Mouse (Mus musculus) heart, adult 9 months (tissue): Measurements from ENCODE around the gene Suds3.

Experiments used
- DNase-seq, 2 experiments: peaks; one replicate each; pipeline ENCODE4 v3.0.0; 2022; ENCODE audit warnings: low spot score in 2 of 2

Gene Suds3

GRCm38 (mm10) chr5:117136570-117136969 is 20.7 kb upstream of the Suds3 start:
- no peak for DNase-seq

- DNase-seq, result peak; percentile 40 to 46
Observed at GRCm38 (mm10) chr5:117135869-117136268, 20.0 kb upstream of the Suds3 start.

- DNase-seq, result no peak
Observed at GRCm38 (mm10) chr5:117134889-117135456, 19.1 kb upstream of the Suds3 start.

GRCm38 (mm10) chr5:117134066-117134888 is 18.4 kb upstream of the Suds3 start:
- DNase-seq, result no peak

GRCm38 (mm10) chr5:117133446-117134065 is 17.6 kb upstream of the Suds3 start:
- DNase-seq, result peak in 1 of 2 experiments; percentile 41

GRCm38 (mm10) chr5:117130726-117131125 is 14.8 kb upstream of the Suds3 start:
- DNase-seq, result no peak

GRCm38 (mm10) chr5:117127051-117127450 is 11.1 kb upstream of the Suds3 start:
- DNase-seq, result no peak

GRCm38 (mm10) chr5:117125482-117126346 is 9.8 kb upstream of the Suds3 start:
- no peak for DNase-seq

GRCm38 (mm10) chr5:117123840-117124239 is 7.9 kb upstream of the Suds3 start:
- no peak for DNase-seq

GRCm38 (mm10) chr5:117123102-117123501 is 7.2 kb upstream of the Suds3 start:
- no peak for DNase-seq

GRCm38 (mm10) chr5:117121657-117122056 is 5.7 kb upstream of the Suds3 start:
- DNase-seq, result no peak

GRCm38 (mm10) chr5:117120489-117121466 is 4.9 kb upstream of the Suds3 start:
- peak in 1 of 2 experiments; percentile 24 for DNase-seq

- peak; percentile 96 to 98 for DNase-seq
Observed at GRCm38 (mm10) chr5:117119777-117120488, 4.0 kb upstream of the Suds3 start, which contains the start of gene Taok3. Gene Taok3 (plus strand): TSS chr5:117120129.

- DNase-seq, result no peak
Observed at GRCm38 (mm10) chr5:117118850-117119249, 2.9 kb upstream of the Suds3 start.

GRCm38 (mm10) chr5:117118220-117118619 is 2.3 kb upstream of the Suds3 start:
- DNase-seq, result no peak

GRCm38 (mm10) chr5:117117716-117118115 is 1.8 kb upstream of the Suds3 start:
- DNase-seq, result no peak

- DNase-seq, result no peak
Observed at GRCm38 (mm10) chr5:117117241-117117640, 1.3 kb upstream of the Suds3 start.

GRCm38 (mm10) chr5:117116660-117117059 is 747 bp upstream of the Suds3 start:
- DNase-seq, result no peak

- DNase-seq, result peak in 1 of 2 experiments; percentile 32
Observed at GRCm38 (mm10) chr5:117115193-117115767, 633 bp downstream of the Suds3 start.
